Mouse (Mus musculus) T-cell, adult 66 days (primary cell): ENCODE results near the gene Dppa1. TPM values are rescaled to one million over a fixed set of nuclear protein-coding genes. Genes with fewer than 3 reads are reported as not detected.

Experiments used
- total RNA-seq, 2 experiments: library from RNA; stranded (reverse); gene quantifications; 3 replicates in 1 of 2; 4 replicates in 1 of 2; pipeline ENCODE4 v1.2.4; 2023

The Dppa1 gene
- total RNA-seq = not detected

DNA sequence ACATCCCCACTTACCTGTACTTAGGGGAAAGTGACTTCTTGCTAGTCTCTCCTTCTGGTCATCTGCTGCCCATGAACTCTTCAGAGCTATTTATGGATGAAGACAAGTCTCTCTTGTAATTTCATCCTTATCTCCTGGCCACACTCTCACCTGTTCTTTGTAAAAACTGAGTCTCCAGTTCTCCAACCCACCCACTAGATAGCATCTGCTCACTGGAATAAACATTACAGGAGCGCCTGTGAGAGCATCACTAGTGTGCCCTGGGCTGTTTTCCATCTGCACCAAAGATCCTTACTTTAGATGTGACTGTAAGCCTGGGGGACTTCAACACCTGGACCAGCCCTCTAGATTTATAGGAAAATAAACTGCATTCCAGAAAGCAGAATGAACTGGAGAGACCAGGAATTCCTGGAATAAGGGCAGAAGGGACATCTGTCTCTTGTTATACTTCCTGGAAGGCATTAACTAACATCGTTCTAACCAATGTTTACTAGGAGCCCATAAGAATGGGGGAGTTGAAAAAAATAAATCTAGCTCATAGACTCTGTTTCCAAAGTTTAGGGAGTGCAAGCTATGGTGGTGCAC lies at the start of gene Dppa1:
Dppa1 (minus strand) TSS at position 51 of the 585 bp plus-strand sequence.

DNA sequence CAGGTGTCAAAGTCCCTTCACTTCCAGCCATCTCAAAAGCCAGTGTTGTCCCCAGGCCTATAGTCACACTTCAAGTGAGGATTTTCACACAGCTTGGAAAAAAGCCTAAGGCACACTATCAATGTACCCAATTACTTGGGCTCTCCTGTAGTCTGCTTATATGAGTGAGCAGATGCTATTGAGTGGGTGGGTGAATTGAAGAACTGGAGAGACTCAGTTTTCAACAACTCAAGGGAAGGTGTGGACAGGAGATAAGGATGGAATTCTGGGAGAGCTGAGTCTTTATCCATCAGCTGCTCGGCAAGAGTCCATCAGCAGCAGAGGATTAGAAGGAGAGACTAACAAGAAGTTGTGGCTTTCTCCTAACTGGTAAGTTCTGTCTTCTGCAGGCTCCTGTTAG lies 57.7 kb downstream of the Dppa1 start, which contains the start of gene BC053393:
BC053393 (plus strand) TSS at position 210 of the 400 bp plus-strand sequence.

Other genes with a start within 250 kb of the Dppa1 start
- gene Itk, start 239.7 kb downstream of the Dppa1 start, total RNA-seq = 100 to 1,000 TPM; 424 to 440 TPM
- gene Fam71b, start 232.7 kb downstream of the Dppa1 start, total RNA-seq = 1 to 10 TPM; 1.4 to 1.6 TPM
- 10 to 100 TPM; 17.0 to 21.4 TPM for gene Med7, start 192.3 kb downstream of the Dppa1 start, total RNA-seq
- under 1 TPM; 0.47 to 0.70 TPM for gene Havcr2, start 174.3 kb downstream of the Dppa1 start, total RNA-seq
- not detected for gene Gm12169, start 105.0 kb downstream of the Dppa1 start, total RNA-seq
- gene BC053393, start 57.7 kb downstream of the Dppa1 start, total RNA-seq = not detected
- not detected for gene Timd2, start 77.8 kb upstream of the Dppa1 start, total RNA-seq
- under 1 TPM in 1 of 2 experiments, not detected in 1; 0.73 TPM for gene Havcr1, start 105.8 kb upstream of the Dppa1 start, total RNA-seq
- gene Timd4, start 181.5 kb upstream of the Dppa1 start, total RNA-seq = under 1 TPM in 1 of 2 experiments, not detected in 1; 0.23 TPM